Mouse (Mus musculus): ENCODE data around the gene Olfr328.

DNA sequence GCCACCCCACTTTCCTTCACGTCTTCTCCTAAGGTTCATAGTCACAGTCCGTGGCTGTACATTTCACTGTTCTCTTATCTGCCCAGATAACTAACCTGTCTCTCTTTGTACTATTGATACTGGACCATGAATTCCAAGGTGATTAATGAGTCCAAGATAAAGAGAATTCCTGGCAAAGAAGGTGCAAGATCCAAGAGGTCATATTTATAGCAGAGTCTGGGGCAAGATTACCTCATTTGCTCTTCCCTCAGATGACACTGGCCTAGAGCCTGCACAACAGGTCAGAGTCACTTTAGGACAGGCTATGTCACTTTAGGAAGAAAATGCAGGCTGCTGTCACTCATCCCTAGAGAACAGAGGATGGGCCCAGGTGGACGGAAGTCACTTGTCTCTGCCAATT is 49.8 kb upstream of the Olfr328 start:
- TF ChIP-seq CTCF (IDR thresholded peaks at IDR 0.05; ENCODE audit: low read depth) (no peak), EP300 (IDR thresholded peaks at IDR 0.05; ENCODE audit: low read depth) (no peak)

Data from liver, postnatal 0 days (tissue).